Mouse (Mus musculus) testis, adult 2 months (tissue): Measurements from ENCODE around the gene Olfr968.

Source experiments
- CTCF ChIP-seq: fragments of 200-500 bp; IDR thresholded peaks from 2 replicates; pipeline ENCODE4 v1.5.1; 2012; ENCODE audit warnings: low read depth, mild to moderate bottlenecking, inconsistent platforms, low read length, moderate library complexity; ENCODE audit not compliant: control insufficient read depth, insufficient read depth, insufficient replicate concordance
- POLR2A ChIP-seq: fragments of 200-500 bp; IDR thresholded peaks from 2 replicates; pipeline ENCODE4 v1.6.1; 2012; ENCODE audit warnings: low read depth, mild to moderate bottlenecking, inconsistent platforms, low read length, moderate library complexity; ENCODE audit not compliant: control insufficient read depth

DNA sequence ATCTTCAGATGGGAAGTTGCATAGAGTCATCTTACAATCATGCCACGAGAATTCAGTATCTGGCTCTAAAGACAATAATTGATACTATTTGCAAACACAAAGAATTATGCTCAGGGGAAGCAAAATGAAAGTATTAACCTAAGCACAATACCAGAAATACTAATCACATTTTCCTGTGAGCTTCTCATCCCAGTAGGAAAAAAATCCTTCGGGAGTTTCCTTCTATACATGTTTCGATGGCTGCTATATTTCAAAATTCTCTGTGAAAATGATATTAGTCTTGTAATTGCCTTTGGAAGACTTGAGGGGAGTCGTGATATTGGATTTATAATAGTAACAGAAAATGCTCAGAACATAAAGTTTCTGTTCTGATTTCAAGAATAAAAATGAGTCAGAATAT, 25.5 kb upstream of the Olfr968 start, which contains the start of gene Olfr970:
- no peak for TF ChIP-seq CTCF
- TF ChIP-seq POLR2A = no peak
